Mouse (Mus musculus) urinary bladder, postnatal 36 days (tissue): ENCODE results near the gene Pde4dip.

Source experiments
- DNase-seq, 2 experiments: peaks; one replicate each; pipeline ENCODE4 v3.0.0; 2022; ENCODE audit warnings: low spot score in 2 of 2, mixed read lengths in 1 of 2

Gene Pde4dip

GRCm38 (mm10) chr3:97689289-97689688 lies 199.2 kb downstream of the Pde4dip start:
- DNase-seq: no peak

- no peak for DNase-seq
Measured at GRCm38 (mm10) chr3:97686372-97687117, 202.0 kb downstream of the Pde4dip start.

DNA sequence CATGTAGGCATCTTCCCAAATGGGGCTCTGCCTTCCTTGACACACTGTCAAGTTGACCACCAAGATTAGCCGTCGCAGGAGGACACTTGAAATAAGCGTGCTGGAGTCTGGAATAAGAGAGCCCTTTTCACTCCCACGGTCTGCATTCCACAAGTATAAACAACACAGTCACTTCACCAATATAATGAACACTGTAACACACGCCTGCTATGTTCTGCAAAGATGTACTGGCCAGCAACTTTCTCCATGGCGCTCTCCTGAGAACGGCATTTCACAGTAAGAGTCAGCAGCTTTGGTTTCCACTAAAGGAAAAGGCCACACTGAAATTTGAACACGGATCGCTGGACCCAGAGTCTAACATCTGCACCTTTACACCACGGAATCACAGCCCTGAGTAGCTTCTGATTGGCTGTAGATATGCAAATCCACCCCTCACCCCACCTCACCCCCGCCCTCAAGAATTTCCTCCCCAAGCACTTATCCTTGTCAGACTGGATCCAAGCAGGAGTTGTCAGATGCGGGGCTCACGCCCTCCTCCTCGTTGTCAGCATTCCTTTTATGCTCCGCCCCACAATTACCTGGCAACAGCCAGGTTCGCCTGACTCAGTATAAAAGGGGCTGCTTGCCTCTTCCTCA lies 204.8 kb downstream of the Pde4dip start:
- DNase-seq: no peak

DNA sequence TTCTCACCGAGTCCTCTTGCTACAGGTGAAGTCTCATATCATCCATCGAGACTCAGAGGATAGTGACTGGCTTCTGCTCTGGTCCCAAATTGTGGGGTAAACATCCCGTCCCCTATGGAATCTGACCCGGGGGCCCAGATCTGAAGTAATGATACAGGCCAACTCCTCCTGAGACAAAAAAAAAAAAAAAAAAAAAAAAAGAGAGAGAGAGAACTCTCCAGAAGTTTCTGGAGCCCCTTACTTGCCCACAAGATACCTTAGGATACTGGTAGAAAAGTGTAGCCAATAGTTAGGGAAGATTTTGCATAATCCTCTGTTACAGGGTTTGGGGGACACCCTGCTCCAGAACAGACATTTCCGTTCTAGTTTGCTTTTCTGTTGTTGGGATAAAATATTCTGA lies 205.9 kb downstream of the Pde4dip start:
- DNase-seq: no peak

DNA sequence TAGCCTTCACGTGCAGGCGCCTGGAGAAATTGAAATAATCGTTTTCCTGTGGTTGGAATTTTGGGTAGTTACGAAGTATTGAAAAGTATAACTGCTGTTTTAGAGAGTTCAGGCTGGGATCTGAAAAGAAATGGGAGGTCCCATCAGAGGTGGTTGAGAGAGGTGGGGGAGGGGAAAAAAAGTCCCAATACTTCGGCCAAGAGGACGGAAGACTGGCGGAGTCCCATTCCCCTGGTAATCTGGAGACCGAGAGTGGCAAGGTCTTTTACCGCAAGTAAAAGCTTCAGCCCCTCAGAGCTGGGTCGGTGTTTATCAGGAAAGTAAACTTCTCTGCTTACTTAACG lies 206.4 kb downstream of the Pde4dip start:
- no peak for DNase-seq

GRCm38 (mm10) chr3:97681321-97682158 lies 207.0 kb downstream of the Pde4dip start:
- DNase-seq: peak; percentile 32 to 76

DNA sequence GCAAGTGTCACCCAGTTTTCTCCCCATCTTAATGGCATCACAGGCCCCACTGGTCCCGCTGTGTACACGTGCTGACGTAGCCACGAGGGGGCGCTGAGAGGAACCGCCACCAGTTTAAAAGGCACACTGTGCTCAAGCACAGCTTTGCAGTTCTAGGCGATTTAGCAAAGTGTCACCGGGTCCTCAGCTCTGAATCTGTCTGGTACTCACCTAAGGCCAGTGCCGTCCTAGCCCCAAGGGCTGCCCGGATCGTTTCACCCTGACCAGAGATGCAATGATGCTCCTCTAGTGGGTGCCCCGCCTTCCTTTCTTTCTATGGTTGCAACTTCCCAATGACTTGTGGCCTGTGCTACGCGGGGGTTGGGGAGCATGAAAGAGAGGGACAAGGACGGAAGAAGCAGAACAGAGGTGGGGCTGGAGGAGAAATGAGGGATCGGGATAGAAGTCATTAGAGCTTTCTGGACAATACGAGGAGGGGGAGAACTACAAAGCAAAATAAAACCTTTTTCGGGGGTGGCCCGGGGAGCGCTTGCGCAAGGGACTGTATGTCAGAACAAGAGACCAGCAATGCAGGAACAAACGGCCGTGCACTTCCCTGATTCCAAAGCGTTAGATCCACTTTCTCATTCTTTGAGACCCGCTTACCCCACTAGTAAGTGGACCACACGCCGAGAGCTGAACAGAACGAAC lies 207.7 kb downstream of the Pde4dip start:
- peak; percentile 72 to 79 for DNase-seq

GRCm38 (mm10) chr3:97678416-97678815 lies 210.1 kb downstream of the Pde4dip start:
- DNase-seq: no peak

DNA sequence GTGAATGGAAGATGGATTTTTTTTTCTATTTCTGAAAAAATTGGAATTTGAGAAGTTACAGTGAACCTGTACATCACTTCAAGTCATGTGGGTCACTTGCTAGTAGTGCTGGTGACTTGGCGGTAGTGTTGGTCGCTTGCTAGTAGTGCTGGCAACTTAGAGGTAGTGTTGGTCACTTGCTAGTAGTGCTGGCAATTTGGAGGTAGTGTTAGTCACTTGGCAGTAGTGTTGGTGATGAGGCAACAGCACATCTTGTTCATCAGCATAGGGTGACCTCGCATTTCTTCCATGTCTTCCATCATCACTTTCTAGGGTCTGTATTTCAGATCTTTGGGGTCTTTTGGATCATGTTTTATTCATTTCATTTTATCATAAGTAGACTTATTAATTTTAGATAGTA lies 212.4 kb downstream of the Pde4dip start:
- DNase-seq: no peak

GRCm38 (mm10) chr3:97674644-97675110 lies 213.8 kb downstream of the Pde4dip start, which contains the start of gene Gm17651:
Gene Gm17651 (minus strand): TSS chr3:97674694.
- DNase-seq: no peak

- no peak for DNase-seq
Measured at GRCm38 (mm10) chr3:97667093-97667675, 221.3 kb downstream of the Pde4dip start.

DNA sequence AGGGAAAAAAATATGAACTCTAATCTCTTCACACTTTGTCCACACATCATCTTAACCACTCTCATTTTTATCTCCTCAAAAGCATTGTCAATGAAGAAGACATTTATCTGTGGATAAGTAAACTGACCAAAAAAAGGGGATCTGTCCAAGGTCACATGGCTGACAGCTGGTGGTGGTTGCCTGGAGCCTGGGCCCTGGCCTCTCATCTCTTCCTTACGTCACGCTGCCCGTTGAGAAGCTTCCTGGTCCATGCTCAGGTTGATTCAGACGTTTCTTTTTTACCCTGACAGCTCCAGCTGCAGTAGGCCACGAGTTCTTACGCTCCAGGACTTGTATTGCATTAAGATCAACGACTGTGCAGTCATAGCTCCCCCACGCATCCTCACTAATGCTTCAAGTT lies 222.4 kb downstream of the Pde4dip start:
- DNase-seq: no peak

GRCm38 (mm10) chr3:97665525-97665924 lies 223.0 kb downstream of the Pde4dip start:
- DNase-seq: no peak

DNA sequence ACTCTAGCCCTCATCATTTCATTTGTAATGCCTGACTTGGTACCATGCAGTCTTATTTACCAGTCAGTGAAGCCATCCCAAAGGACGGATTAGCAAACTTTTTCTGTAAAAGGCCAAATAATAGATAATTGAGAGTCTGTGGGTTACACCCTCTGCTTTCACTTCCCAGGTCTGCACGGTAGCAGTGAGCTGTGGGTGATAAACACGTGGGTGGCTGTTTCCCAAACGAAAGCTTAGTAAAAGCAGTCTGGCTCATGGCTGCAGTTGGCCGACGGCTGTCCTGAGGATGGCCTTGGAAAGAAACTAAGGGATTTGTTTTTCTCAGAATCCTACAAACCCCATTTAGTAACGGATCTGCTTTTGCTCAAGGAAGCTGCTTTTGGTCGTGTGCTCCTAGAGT lies 227.3 kb downstream of the Pde4dip start:
- DNase-seq: no peak

- no peak for DNase-seq
Measured at GRCm38 (mm10) chr3:97659746-97660145, 228.8 kb downstream of the Pde4dip start.

DNA sequence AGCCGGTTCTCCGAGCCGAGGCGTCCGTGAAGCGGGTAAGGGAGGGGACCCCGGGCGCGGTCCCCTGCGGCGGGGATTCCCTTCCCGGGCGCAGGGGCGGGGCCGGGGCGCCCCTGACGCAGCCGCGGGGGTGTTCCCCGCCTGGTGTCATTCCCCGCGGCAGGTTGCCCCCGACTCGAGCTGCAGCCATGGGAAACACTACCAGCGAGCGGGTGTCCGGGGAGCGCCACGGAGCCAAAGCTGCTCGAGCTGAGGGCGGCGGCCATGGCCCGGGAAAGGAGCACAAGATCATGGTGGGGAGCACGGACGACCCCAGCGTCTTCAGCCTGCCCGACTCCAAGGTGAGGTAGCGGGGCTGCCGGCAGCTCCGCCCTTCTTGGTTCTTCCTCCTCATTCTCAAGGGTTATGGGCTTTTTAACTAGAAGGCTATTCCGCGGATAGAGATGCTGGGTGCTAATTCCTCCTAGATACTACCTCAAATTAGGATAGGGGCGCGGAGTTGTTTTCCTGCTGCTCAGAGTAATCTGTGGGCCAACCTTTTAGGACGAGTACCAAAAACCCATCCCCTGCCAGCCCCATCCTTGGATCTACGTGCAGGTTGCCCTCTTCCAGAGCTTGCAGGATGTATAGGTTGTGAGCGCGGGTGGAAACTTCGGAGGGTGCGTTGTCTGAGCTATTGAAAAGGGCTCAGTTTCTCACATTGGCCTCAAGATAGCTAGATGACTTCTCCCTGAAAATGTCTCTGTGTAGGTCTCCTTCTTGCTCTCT lies 229.9 kb downstream of the Pde4dip start:
- DNase-seq: no peak

GRCm38 (mm10) chr3:97657655-97658411 lies 230.7 kb downstream of the Pde4dip start, which contains the start of gene Prkab2:
Gene Prkab2 (plus strand): TSS chr3:97658193.
- peak; percentile 98 to 100 for DNase-seq

GRCm38 (mm10) chr3:97654901-97655300 lies 233.6 kb downstream of the Pde4dip start:
- DNase-seq: peak in 1 of 2 experiments; percentile 52

DNA sequence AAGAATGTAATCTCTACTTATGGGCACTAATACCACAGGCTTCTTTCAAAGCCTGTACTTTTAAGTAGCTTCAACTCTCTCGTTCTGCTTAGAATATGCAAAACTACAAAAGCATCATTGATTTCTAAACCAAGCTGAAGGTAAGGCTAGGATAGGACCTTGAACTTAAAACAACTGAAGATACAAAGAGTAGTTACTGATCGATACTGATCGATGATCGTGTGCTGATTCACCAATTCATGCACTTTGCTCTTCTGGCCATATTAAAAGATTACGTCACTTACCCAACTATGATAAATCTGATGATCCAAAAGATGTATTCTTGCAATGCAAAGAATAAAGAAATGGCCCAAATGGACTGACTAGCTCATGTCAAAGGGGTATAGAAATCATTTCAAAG lies 234.7 kb downstream of the Pde4dip start:
- DNase-seq: no peak

DNA sequence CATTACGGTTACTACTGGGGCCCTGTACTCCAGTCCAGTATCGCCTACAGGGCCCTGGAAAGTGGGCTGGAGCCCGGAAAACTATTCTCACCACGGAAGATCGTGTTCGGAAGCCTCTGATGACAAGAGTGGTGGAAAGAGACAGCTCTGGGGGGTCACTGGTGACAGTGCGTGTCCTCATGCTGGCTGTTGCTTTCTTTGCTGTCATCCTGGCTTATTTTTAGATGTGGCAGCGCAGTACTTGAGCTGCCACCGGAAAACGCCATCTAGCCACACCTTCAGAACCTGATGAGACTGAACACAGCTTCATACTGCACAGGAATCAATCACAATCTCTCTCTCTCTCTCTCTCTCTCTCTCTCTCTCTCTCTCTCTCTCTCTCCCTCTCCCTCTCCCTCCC lies 236.9 kb downstream of the Pde4dip start:
- no peak for DNase-seq
